Mouse (Mus musculus) C2C12 (cell line): ENCODE data around the gene Flywch1.

ENCODE experiments used
- CTCF ChIP-seq: IDR thresholded peaks from one replicate; pipeline ENCODE4 v1.5.1; 2011; ENCODE audit not compliant: control insufficient read depth, insufficient read depth, insufficient read length
- FOSL1 ChIP-seq: IDR thresholded peaks from one replicate; pipeline ENCODE4 v1.8.0; 2011; ENCODE audit warnings: mild to moderate bottlenecking, low read length; ENCODE audit not compliant: poor library complexity, insufficient read depth, severe bottlenecking
- MYOD1 ChIP-seq: IDR thresholded peaks from one replicate; pipeline ENCODE4 v1.6.1; 2011; ENCODE audit warnings: low read depth; ENCODE audit not compliant: control insufficient read depth, insufficient read length
- MYOG ChIP-seq: IDR thresholded peaks from one replicate; pipeline ENCODE4 v1.6.1; 2011; ENCODE audit not compliant: control insufficient read depth, insufficient read length; ENCODE audit errors: extremely low read depth
- USF1 ChIP-seq: IDR thresholded peaks from one replicate; pipeline ENCODE4 v1.6.1; 2011; ENCODE audit warnings: low read depth, mild to moderate bottlenecking, control low read depth, moderate library complexity

GRCm38 (mm10) chr17:23717003-23717402 is 54.4 kb downstream of the Flywch1 start:
- no peak for TF ChIP-seq CTCF
- TF ChIP-seq MYOD1, result no peak
- TF ChIP-seq MYOG, result no peak
- TF ChIP-seq USF1, result no peak
- no peak for TF ChIP-seq FOSL1
